Mouse (Mus musculus): ENCODE results near the gene Gid8. TPM values are rescaled to one million over a fixed set of nuclear protein-coding genes. Genes with fewer than 3 reads are reported as not detected.

Gene Gid8
- polyA plus RNA-seq (2015; fragmentation: Illumina TruSeq; extraction: RNeasy Lipid Tissue Mini Kit (QIAGEN cat#74804); ENCODE audit: insufficient read depth, low replicate concordance): 77.1 TPM

GRCm38 (mm10) chr2:180709923-180710272, at the start of gene Gid8, which contains the start of gene Dido1:
Gene Gid8 (plus strand): TSS chr2:180710117.
Gene Dido1 (minus strand): TSS chr2:180709999.

GRCm38 (mm10) chr2:180724585-180725413, 14.9 kb downstream of the Gid8 start, which contains the start of gene Slc17a9:
Gene Slc17a9 (plus strand): TSS chr2:180725263.

Other genes starting within 250 kb of the Gid8 start
- gene Ntsr1, start 210.1 kb upstream of the Gid8 start, polyA plus RNA-seq (2015; fragmentation: Illumina TruSeq; extraction: RNeasy Lipid Tissue Mini Kit (QIAGEN cat#74804); ENCODE audit: insufficient read depth, low replicate concordance): not detected
- gene Mrgbp, start 128.8 kb upstream of the Gid8 start, polyA plus RNA-seq (2015; fragmentation: Illumina TruSeq; extraction: RNeasy Lipid Tissue Mini Kit (QIAGEN cat#74804); ENCODE audit: insufficient read depth, low replicate concordance): 40.6 TPM
- gene Ogfr, start 120.9 kb upstream of the Gid8 start, polyA plus RNA-seq (2015; fragmentation: Illumina TruSeq; extraction: RNeasy Lipid Tissue Mini Kit (QIAGEN cat#74804); ENCODE audit: insufficient read depth, low replicate concordance): 44.4 TPM
- gene Col9a3, start 112.3 kb upstream of the Gid8 start, polyA plus RNA-seq (2015; fragmentation: Illumina TruSeq; extraction: RNeasy Lipid Tissue Mini Kit (QIAGEN cat#74804); ENCODE audit: insufficient read depth, low replicate concordance): 1.2 TPM
- not detected for gene Tcfl5, start 67.4 kb upstream of the Gid8 start, polyA plus RNA-seq (2015; fragmentation: Illumina TruSeq; extraction: RNeasy Lipid Tissue Mini Kit (QIAGEN cat#74804); ENCODE audit: insufficient read depth, low replicate concordance)
- gene Dido1, start 118 bp upstream of the Gid8 start, polyA plus RNA-seq (2015; fragmentation: Illumina TruSeq; extraction: RNeasy Lipid Tissue Mini Kit (QIAGEN cat#74804); ENCODE audit: insufficient read depth, low replicate concordance): 56.4 TPM
- gene Slc17a9, start 15.1 kb downstream of the Gid8 start, polyA plus RNA-seq (2015; fragmentation: Illumina TruSeq; extraction: RNeasy Lipid Tissue Mini Kit (QIAGEN cat#74804); ENCODE audit: insufficient read depth, low replicate concordance): 17.0 TPM
- gene Bhlhe23, start 66.8 kb downstream of the Gid8 start, polyA plus RNA-seq (2015; fragmentation: Illumina TruSeq; extraction: RNeasy Lipid Tissue Mini Kit (QIAGEN cat#74804); ENCODE audit: insufficient read depth, low replicate concordance): not detected
- gene Ythdf1, start 210.8 kb downstream of the Gid8 start, polyA plus RNA-seq (2015; fragmentation: Illumina TruSeq; extraction: RNeasy Lipid Tissue Mini Kit (QIAGEN cat#74804); ENCODE audit: insufficient read depth, low replicate concordance): 65.2 TPM
- gene Birc7, start 218.9 kb downstream of the Gid8 start, polyA plus RNA-seq (2015; fragmentation: Illumina TruSeq; extraction: RNeasy Lipid Tissue Mini Kit (QIAGEN cat#74804); ENCODE audit: insufficient read depth, low replicate concordance): not detected
- gene Nkain4, start 244.6 kb downstream of the Gid8 start, polyA plus RNA-seq (2015; fragmentation: Illumina TruSeq; extraction: RNeasy Lipid Tissue Mini Kit (QIAGEN cat#74804); ENCODE audit: insufficient read depth, low replicate concordance): 1.1 TPM